Mouse (Mus musculus): ENCODE measurements around the gene Rnf213. TPM values are rescaled to one million over a fixed set of nuclear protein-coding genes. Genes with fewer than 3 reads are reported as not detected.

The Rnf213 gene
- total RNA-seq, 2 experiments from 2014 or later = 3.4 to 3.9 TPM

DNA sequence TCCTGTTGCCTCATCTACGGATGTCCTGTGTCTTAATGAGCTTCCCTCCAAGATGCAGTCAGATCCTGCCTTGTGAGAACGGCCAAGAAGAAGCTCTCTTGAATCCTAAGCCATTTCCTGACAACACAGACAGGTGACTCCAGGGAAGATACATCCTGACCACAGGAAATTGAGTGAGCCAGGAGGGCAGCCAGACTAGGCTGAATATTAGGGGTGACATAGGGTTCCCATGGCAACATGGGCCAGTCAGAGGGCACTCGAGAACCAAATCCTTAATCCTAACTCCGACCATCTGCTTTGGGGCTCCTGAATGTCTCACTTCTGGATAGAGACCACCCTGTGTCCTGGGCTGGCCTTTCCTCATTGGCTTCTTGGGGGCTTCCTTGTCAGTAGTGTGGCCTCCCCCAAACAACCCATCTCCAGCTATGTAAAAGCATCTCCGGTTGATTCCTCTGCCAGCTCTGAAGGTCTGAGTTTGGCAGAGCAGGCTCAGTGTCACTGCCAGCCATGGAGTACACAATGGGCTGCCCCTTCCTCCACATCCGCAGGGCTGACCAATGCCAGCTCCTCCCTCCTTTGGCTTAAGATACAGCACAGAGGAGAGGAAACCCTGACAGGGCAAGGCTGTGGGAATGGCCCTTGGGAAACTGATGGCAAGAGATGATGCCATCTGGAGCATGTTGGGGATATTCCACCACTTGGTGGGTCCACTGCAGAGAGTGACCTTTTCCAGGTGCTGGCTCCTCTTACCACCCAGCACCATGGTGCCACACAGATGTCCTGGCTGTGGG, 129.2 kb downstream of the Rnf213 start:
- DNase-seq (ENCODE audit: extremely low spot score in 1 of 2, low spot score in 2 of 2) = no peak
- Histone ChIP-seq H3K4me3 (no peak overlapping the region), H3K27ac (peak overlapping the region; percentile 53)
- intact Hi-C loops (cut with DNase I) = no loop called here
- TF ChIP-seq CTCF (IDR thresholded peaks at IDR 0.05) = no peak

GRCm38 (mm10) chr11:119522779-119523178, 129.9 kb downstream of the Rnf213 start:
- H3K27ac ChIP-seq = peak overlapping the region; percentile 53
- no peak for DNase-seq (ENCODE audit: extremely low spot score in 1 of 2, low spot score in 2 of 2)
- no peak overlapping the region for H3K4me3 ChIP-seq
- intact Hi-C loops (cut with DNase I) = no loop called here
- TF ChIP-seq CTCF (IDR thresholded peaks at IDR 0.05) = no peak

DNA sequence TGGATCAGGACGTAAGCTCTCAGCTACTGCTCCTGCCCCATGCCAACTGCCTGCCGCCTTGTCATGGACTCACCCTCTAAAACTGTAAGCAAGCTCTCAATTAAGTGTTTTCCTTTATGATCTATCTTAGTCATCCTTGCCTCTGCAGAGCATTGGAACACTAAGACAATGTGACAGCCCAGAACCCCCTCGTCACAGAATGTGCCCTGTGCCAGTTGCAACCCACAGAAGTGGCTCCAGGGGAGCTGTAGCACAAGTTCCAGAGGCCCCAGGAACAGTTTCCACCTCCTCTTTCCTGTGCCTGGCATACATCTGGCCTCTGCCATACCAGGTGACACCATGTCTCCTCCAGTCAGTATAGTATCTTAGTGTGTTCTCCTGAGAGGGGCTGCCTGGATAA, 130.5 kb downstream of the Rnf213 start:
- Histone ChIP-seq H3K27ac (no peak overlapping the region), H3K4me3 (no peak overlapping the region)
- TF ChIP-seq CTCF (IDR thresholded peaks at IDR 0.05) = no peak; the same call in 1 of the 2 replicates
- intact Hi-C loops (cut with DNase I) = no loop called here
- no peak for DNase-seq (ENCODE audit: extremely low spot score in 1 of 2, low spot score in 2 of 2)

- no peak overlapping the region for H3K27ac ChIP-seq
- peak; percentile 72 to 82 for DNase-seq (ENCODE audit: extremely low spot score in 1 of 2, low spot score in 2 of 2)
- no peak for TF ChIP-seq CTCF (IDR thresholded peaks at IDR 0.05)
- intact Hi-C loops (cut with DNase I) = no loop called here
- peak overlapping the region; percentile 37 for H3K4me3 ChIP-seq
Measured at GRCm38 (mm10) chr11:119524545-119524949, 131.6 kb downstream of the Rnf213 start.

DNA sequence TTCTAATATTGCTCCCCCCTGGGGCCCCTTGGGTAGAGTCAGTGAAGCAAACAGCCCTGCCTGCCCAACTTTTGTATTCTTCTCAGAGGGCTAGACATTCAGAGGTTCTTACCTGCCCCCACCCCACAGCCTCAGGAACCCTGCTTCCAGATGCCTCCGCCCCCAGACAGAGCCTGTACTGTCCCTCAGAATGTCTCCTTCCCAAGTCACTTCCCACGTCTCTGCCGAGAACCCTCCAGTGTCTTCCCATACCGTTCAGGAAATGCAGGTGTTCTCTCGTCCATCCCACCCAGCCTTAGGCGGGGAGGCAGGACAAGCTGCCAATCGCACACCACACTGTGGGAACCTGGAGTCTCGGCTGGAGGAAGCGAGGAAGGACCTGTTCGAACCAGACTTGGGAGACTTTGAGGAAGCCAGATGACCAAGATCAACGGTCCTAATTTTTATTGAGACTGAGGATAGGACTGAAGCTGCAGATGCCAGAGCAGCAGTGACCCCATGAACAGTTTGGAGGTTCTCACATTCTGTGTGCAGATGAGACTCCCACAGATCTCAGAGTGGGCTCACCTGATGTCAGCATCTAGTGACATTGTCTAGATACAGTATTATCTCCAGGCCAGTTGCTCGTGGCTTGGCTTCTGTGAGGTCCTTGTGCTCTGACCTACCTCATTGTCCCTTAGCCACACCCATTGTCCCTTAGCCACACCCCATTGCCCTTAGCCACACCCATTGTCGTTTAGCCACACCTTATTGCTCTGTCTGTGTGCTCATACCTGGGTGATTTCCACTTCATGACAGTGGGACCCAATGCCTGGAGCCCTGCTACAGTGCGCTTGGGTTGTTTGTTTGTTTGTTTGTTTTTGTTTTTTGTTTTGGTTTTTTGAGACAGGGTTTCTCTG, 133.4 kb downstream of the Rnf213 start:
- Histone ChIP-seq H3K4me3 (no peak overlapping the region), H3K27ac (no peak overlapping the region)
- DNase-seq (ENCODE audit: extremely low spot score in 1 of 2, low spot score in 2 of 2) = no peak
- intact Hi-C loops (cut with DNase I) = no loop called here
- TF ChIP-seq CTCF (IDR thresholded peaks at IDR 0.05) = no peak

DNA sequence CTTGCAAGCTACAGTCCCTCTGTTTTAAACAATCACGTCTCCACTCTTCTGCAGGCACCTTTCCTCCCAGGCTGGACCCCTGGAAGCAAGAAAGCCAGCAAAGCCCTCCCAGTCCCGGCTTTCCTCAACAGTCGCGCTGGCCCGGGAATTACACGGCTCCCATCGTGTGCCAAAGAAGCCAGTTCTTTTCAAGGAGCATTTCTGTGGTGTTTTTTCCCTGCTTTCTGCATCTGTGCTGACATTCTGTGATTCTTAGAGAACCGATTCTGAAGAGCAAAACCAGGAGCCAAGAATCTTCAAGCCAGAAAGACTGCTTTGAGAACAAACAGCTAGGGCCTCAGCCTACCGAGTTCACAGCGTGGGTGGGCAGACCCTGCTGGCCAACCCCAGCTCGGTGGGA, 136.0 kb downstream of the Rnf213 start:
- intact Hi-C loops (cut with DNase I) = no loop called here
- DNase-seq (ENCODE audit: extremely low spot score in 1 of 2, low spot score in 2 of 2) = no peak
- no peak for TF ChIP-seq CTCF (IDR thresholded peaks at IDR 0.05)
- Histone ChIP-seq H3K4me3 (no peak overlapping the region), H3K27ac (peak overlapping the region; percentile 58)

DNA sequence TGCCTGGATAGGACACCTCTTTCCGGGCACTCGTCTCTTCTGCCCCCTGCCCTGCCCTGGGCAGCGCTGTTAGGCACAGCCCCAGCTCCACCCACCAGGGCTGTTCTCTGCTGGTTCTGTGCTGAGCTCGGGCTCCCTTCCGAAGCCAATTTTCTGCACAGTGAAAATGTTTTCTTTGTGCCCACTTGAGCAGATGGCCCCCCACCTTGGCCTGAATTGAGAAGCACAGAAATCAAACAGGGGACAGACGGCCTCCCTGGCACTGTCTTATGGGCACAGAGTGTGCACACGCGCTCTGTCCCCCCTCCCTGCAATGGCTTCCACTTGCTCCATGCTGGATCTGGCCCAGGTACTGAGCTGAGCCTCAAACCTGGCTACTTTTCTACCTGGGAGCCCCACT, 139.6 kb downstream of the Rnf213 start:
- no peak overlapping the region for H3K4me3 ChIP-seq
- no peak for TF ChIP-seq CTCF (IDR thresholded peaks at IDR 0.05)
- intact Hi-C loops (cut with DNase I) = no loop called here
- no peak for DNase-seq (ENCODE audit: extremely low spot score in 1 of 2, low spot score in 2 of 2)
- H3K27ac ChIP-seq = no peak overlapping the region; the same call in 1 of the 2 replicates

DNA sequence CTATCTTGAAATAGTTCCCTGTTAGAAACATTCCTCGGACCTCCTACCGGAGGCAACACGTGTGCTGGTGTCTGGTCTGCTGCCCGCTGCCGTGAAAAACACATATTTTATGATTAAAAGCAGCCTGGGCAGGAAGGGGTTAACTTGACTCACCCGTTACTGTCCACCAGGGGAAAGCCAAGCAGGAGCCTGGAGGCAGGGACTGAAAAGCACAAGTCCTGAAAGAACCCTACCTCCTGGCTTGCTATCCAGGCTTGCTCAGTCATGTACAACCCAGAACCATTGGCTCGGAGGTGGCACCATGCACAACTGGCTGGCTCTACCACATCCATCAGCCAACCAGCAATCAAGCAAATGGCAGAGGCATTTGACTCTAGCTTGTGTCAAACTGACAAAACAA, 140.8 kb downstream of the Rnf213 start:
- intact Hi-C loops (cut with DNase I) = no loop called here
- Histone ChIP-seq H3K27ac (no peak overlapping the region), H3K4me3 (no peak overlapping the region)
- DNase-seq (ENCODE audit: extremely low spot score in 1 of 2, low spot score in 2 of 2) = no peak
- no peak for TF ChIP-seq CTCF (IDR thresholded peaks at IDR 0.05)

Small RNA genes within 50 kb of the gene (microRNA-seq; reads per million reads assigned to microRNA genes)
- 0 reads per million in 2 experiments for gene Mir1932

Other genes starting within 250 kb of the Rnf213 start
- 10 to 100 TPM; 25.2 to 34.6 TPM for gene Tbc1d16, start 164.6 kb upstream of the Rnf213 start, total RNA-seq (2021)
- 1 to 10 TPM; 1.3 to 1.5 TPM for gene Ccdc40, start 164.5 kb upstream of the Rnf213 start, total RNA-seq (2021)
- 100 to 1,000 TPM; 241 to 268 TPM for gene Gaa, start 125.2 kb upstream of the Rnf213 start, total RNA-seq (2021)
- 10 to 100 TPM; 68.7 to 78.6 TPM for gene Eif4a3, start 93.0 kb upstream of the Rnf213 start, total RNA-seq (2021)
- gene Card14, start 85.3 kb upstream of the Rnf213 start, total RNA-seq (2021) = under 1 TPM; 0.19 to 0.27 TPM
- 1 to 10 TPM; 4.6 to 5.0 TPM for gene Sgsh, start 37.6 kb upstream of the Rnf213 start, total RNA-seq (2021)
- 1 to 10 TPM; 3.9 TPM for gene Slc26a11, start 37.5 kb upstream of the Rnf213 start, total RNA-seq (2021)
- gene Endov, start 98.2 kb downstream of the Rnf213 start, total RNA-seq (2021) = 10 to 100 TPM; 31.3 to 35.3 TPM
- 100 to 1,000 TPM; 247 to 272 TPM for gene Nptx1, start 154.7 kb downstream of the Rnf213 start, total RNA-seq (2021)
- gene Rptor, start 209.8 kb downstream of the Rnf213 start, total RNA-seq (2021) = 10 to 100 TPM; 64.2 to 70.0 TPM